Mouse (Mus musculus): ENCODE results near the gene Rab29.

GRCm38 (mm10) chr1:131890043-131890658, 23.1 kb downstream of the Rab29 start:
- no peak for TF ChIP-seq CTCF (IDR thresholded peaks at IDR 0.05; ENCODE audit: borderline replicate concordance, control insufficient read depth, extremely low read depth, insufficient read depth, low read length, poor library complexity)
- TF ChIP-seq POLR2A (IDR thresholded peaks at IDR 0.05; ENCODE audit: control insufficient read depth, extremely low read depth, insufficient read depth, low read length, poor library complexity): no peak
